Mouse (Mus musculus): ENCODE data around the gene Hook2.

The Hook2 gene

GRCm38 (mm10) chr8:84970913-84971312 lies 19.5 kb upstream of the Hook2 start:
- in situ Hi-C loops (cut with MboI, MseI), result no loop called here

- in situ Hi-C loops (cut with MboI, MseI), result no loop called here
These were observed 17.3 kb upstream of the Hook2 start for GRCm38 (mm10) chr8:84973079-84973478.

- in situ Hi-C loops (cut with MboI, MseI), result no loop called here
These were observed 16.4 kb upstream of the Hook2 start for GRCm38 (mm10) chr8:84973803-84974542.

- in situ Hi-C loops (cut with MboI, MseI), result no loop called here
These were observed 15.8 kb upstream of the Hook2 start for GRCm38 (mm10) chr8:84974543-84975142.

- in situ Hi-C loops (cut with MboI, MseI), result no loop called here
These were observed 15.0 kb upstream of the Hook2 start for GRCm38 (mm10) chr8:84975434-84975833.

GRCm38 (mm10) chr8:84976031-84976762 lies 14.2 kb upstream of the Hook2 start:
- in situ Hi-C loops (cut with MboI, MseI), result no loop called here

- in situ Hi-C loops (cut with MboI, MseI), result no loop called here
These were observed 13.5 kb upstream of the Hook2 start for GRCm38 (mm10) chr8:84976763-84977434.

GRCm38 (mm10) chr8:84977435-84978247 lies 12.8 kb upstream of the Hook2 start:
- in situ Hi-C loops (cut with MboI, MseI), result no loop called here

GRCm38 (mm10) chr8:84978248-84978940 lies 12.0 kb upstream of the Hook2 start, which contains the start of gene Junb:
Gene Junb, minus strand, starts transcription at chr8:84978718.
- in situ Hi-C loops (cut with MboI, MseI), result no loop called here

- in situ Hi-C loops (cut with MboI, MseI), result loop anchor here (10.0 kb wide), 1 partner anchor 315 kb away; the partner anchor contains the start of gene Ier2
These were observed 10.6 kb upstream of the Hook2 start for GRCm38 (mm10) chr8:84979599-84980421.

GRCm38 (mm10) chr8:84980622-84981358 lies 9.6 kb upstream of the Hook2 start:
- in situ Hi-C loops (cut with MboI, MseI), result loop anchor here (10.0 kb wide), 1 partner anchor 316 kb away; the partner anchor contains the start of gene Ier2

- in situ Hi-C loops (cut with MboI, MseI), result loop anchor here (10.0 kb wide), 1 partner anchor 317 kb away; the partner anchor contains the start of gene Ier2
These were observed 8.5 kb upstream of the Hook2 start for GRCm38 (mm10) chr8:84981644-84982498.

- in situ Hi-C loops (cut with MboI, MseI), result loop anchor here (10.0 kb wide), 1 partner anchor 318 kb away; the partner anchor contains the start of gene Ier2
These were observed 7.8 kb upstream of the Hook2 start for GRCm38 (mm10) chr8:84982499-84983011.

GRCm38 (mm10) chr8:84984294-84985048 lies 5.9 kb upstream of the Hook2 start:
- in situ Hi-C loops (cut with MboI, MseI), result loop anchor here (10.0 kb wide), 1 partner anchor 320 kb away; the partner anchor contains the start of gene Ier2

- in situ Hi-C loops (cut with MboI, MseI), result loop anchor here (10.0 kb wide), 1 partner anchor 320 kb away; the partner anchor contains the start of gene Ier2
These were observed 5.2 kb upstream of the Hook2 start for GRCm38 (mm10) chr8:84985049-84985683.

Measured in T-helper 2 cell (primary cell).